Mouse (Mus musculus): ENCODE results near the gene Gm12184. TPM values are rescaled to one million over a fixed set of nuclear protein-coding genes. Genes with fewer than 3 reads are reported as not detected.
A peak's percentile ranks its signal among the peaks of the same experiment; 100 is the strongest.
"Not testable (repeated sequence)": the region's sequence is repeated elsewhere in the genome, so short reads cannot be mapped to it uniquely, and the experiment has no call there.

Gene Gm12184
- total RNA-seq, 1 experiment = 12.2 TPM

DNA sequence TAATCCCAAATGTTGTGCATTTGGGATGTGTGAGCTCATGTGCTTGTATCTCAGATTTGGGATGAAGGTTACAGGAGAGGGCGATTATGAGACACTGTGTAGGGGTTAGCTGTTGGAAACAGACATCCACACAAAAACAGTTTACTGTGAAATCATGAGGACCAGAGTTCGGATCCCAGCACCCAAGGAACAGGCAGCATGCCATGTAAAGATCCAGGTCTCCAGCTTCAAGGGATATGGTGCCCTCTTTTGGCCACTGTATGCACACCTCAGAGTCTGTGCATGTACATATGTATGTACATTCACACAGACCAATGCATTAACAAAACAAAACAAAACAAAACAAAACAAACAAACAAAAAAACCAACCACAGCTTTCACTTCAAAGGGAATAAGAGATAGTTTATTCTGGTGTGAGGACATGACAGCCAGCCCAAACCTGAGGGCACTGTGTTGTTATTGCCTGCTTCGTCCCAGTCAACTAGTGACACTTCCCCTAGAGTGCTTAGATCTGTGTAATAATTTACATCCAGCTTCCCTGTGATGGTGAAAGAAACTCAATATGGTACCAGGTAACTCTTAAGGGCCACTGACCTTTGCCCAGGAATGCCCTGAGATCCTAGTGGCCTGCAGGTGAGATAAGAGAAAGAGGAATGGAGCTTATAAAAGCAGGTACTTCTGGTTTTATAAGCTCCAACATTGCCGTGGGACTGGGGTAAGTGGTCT is 25.0 kb upstream of the Gm12184 start:
- TF ChIP-seq MAFK (IDR thresholded peaks at IDR 0.05; ENCODE audit: insufficient read depth, low read depth, low read length) (no peak), ZC3H11A (IDR thresholded peaks at IDR 0.05; ENCODE audit: borderline replicate concordance, low read depth, low read length) (peak; percentile 33; the same call in 1 of the 2 replicates)
- Histone ChIP-seq H3K36me3 (ENCODE audit: control insufficient read depth, insufficient read depth, low read length, poor library complexity, severe bottlenecking) (no peaks in the 10 kb centered on the region), H3K4me1 (ENCODE audit: control insufficient read depth in 2 of 2, insufficient read depth in 2 of 2, low read length in 2 of 2, poor library complexity in 1 of 2) (peaks cover 0 to 8% of the 10 kb centered on the region in 2 experiments; a peak in 1 of 4 replicates), H3K9ac (ENCODE audit: insufficient read depth, low read depth, low read length, poor library complexity, severe bottlenecking) (no peak overlapping the region), H3K9me3 (ENCODE audit: control insufficient read depth, insufficient read depth, low read depth, low read length) (no peaks in the 10 kb centered on the region), H3K27ac (ENCODE audit: insufficient read depth, low read depth, low read length, poor library complexity, severe bottlenecking) (no peak overlapping the region), H3K4me3 (ENCODE audit: insufficient read depth in 1 of 2, low read depth in 1 of 2, low read length in 2 of 2, poor library complexity in 1 of 2, severe bottlenecking in 1 of 2) (no peak overlapping the region)
- in situ Hi-C loops (cut with MboI; ENCODE audit: low sequenced_read_pairs in 2 of 2, unreplicated experiment in 2 of 2) = loop anchor here (5.0 to 25.0 kb wide), 2 partner anchors 64 to 411 kb away; no protein-coding TSS in a partner anchor
- no peak for DNase-seq (ENCODE audit: low read depth, low spot score)

GRCm38 (mm10) chr11:48850240-48850639 is 23.8 kb upstream of the Gm12184 start:
- DNase-seq (ENCODE audit: low read depth, low spot score) = no peak
- H3K27ac ChIP-seq (ENCODE audit: insufficient read depth, low read depth, low read length, poor library complexity, severe bottlenecking) = no peak overlapping the region
- in situ Hi-C loops (cut with MboI; ENCODE audit: low sequenced_read_pairs in 2 of 2, unreplicated experiment in 2 of 2) = loop anchor here (5.0 to 25.0 kb wide), 2 partner anchors 63 to 412 kb away; no protein-coding TSS in a partner anchor
- H3K4me3 ChIP-seq (ENCODE audit: insufficient read depth in 1 of 2, low read depth in 1 of 2, low read length in 2 of 2, poor library complexity in 1 of 2, severe bottlenecking in 1 of 2) = no peak overlapping the region
- no peak for TF ChIP-seq HCFC1 (IDR thresholded peaks at IDR 0.05; ENCODE audit: borderline replicate concordance, insufficient read depth, low read length)
- no peaks in the 10 kb centered on the region for H3K36me3 ChIP-seq (ENCODE audit: control insufficient read depth, insufficient read depth, low read length, poor library complexity, severe bottlenecking)
- H3K4me1 ChIP-seq (ENCODE audit: control insufficient read depth in 2 of 2, insufficient read depth in 2 of 2, low read length in 2 of 2, poor library complexity in 1 of 2) = peaks cover 0 to 10% of the 10 kb centered on the region in 2 experiments; a peak in 1 of 4 replicates
- H3K9me3 ChIP-seq (ENCODE audit: control insufficient read depth, insufficient read depth, low read depth, low read length) = no peaks in the 10 kb centered on the region
- H3K9ac ChIP-seq (ENCODE audit: insufficient read depth, low read depth, low read length, poor library complexity, severe bottlenecking) = no peak overlapping the region

DNA sequence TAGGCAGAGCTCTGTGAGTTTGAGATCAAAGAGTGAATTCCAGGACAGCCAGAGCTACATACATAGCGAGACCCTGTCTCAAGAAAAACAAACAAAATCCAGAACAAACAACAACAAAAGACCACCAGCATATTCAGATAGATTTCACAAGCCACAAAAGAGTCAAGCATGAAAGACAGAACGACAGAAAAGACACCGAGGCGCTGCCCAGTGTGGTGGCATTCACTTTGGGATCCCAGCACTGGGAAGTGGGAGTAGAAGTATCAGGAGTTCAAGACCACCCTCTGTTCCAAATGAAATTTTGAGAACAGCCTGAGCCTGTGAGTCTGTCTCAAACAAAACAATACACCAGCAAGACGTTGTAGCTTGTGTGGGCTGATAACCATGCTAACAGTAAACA is 20.4 kb upstream of the Gm12184 start:
- in situ Hi-C loops (cut with MboI; ENCODE audit: low sequenced_read_pairs in 2 of 2, unreplicated experiment in 2 of 2) = no loop called here
- no peak for DNase-seq (ENCODE audit: low read depth, low spot score)
- no peak overlapping the region for H3K4me3 ChIP-seq (ENCODE audit: insufficient read depth in 1 of 2, low read depth in 1 of 2, low read length in 2 of 2, poor library complexity in 1 of 2, severe bottlenecking in 1 of 2)
- H3K9ac ChIP-seq (ENCODE audit: insufficient read depth, low read depth, low read length, poor library complexity, severe bottlenecking) = no peak overlapping the region
- no peak overlapping the region for H3K27ac ChIP-seq (ENCODE audit: insufficient read depth, low read depth, low read length, poor library complexity, severe bottlenecking)
- H3K4me1 ChIP-seq (ENCODE audit: control insufficient read depth in 2 of 2, insufficient read depth in 2 of 2, low read length in 2 of 2, poor library complexity in 1 of 2) = peaks cover 0 to 8% of the 10 kb centered on the region in 2 experiments; a peak in 1 of 4 replicates
- H3K36me3 ChIP-seq (ENCODE audit: control insufficient read depth, insufficient read depth, low read length, poor library complexity, severe bottlenecking) = no peaks in the 10 kb centered on the region
- TF ChIP-seq HCFC1 (IDR thresholded peaks at IDR 0.05; ENCODE audit: borderline replicate concordance, insufficient read depth, low read length) (no peak), CHD2 (IDR thresholded peaks at IDR 0.05; ENCODE audit: low read depth, low read length) (no peak), ZNF384 (IDR thresholded peaks at IDR 0.05; ENCODE audit: low read depth, low read length) (no peak), ZC3H11A (IDR thresholded peaks at IDR 0.05; ENCODE audit: borderline replicate concordance, low read depth, low read length) (no peak), MAFK (IDR thresholded peaks at IDR 0.05; ENCODE audit: insufficient read depth, low read depth, low read length) (no peak)
- no peaks in the 10 kb centered on the region for H3K9me3 ChIP-seq (ENCODE audit: control insufficient read depth, insufficient read depth, low read depth, low read length)

GRCm38 (mm10) chr11:48846362-48846761 is 19.9 kb upstream of the Gm12184 start:
- DNase-seq (ENCODE audit: low read depth, low spot score); H3K9ac ChIP-seq (ENCODE audit: insufficient read depth, low read depth, low read length, poor library complexity, severe bottlenecking); H3K36me3 ChIP-seq (ENCODE audit: control insufficient read depth, insufficient read depth, low read length, poor library complexity, severe bottlenecking); H3K9me3 ChIP-seq (ENCODE audit: control insufficient read depth, insufficient read depth, low read depth, low read length); H3K27ac ChIP-seq (ENCODE audit: insufficient read depth, low read depth, low read length, poor library complexity, severe bottlenecking); in situ Hi-C loops (cut with MboI; ENCODE audit: low sequenced_read_pairs in 2 of 2, unreplicated experiment in 2 of 2); H3K4me3 ChIP-seq (ENCODE audit: insufficient read depth in 1 of 2, low read depth in 1 of 2, low read length in 2 of 2, poor library complexity in 1 of 2, severe bottlenecking in 1 of 2); H3K4me1 ChIP-seq (ENCODE audit: control insufficient read depth in 2 of 2, insufficient read depth in 2 of 2, low read length in 2 of 2, poor library complexity in 1 of 2): not testable (repeated sequence)

DNA sequence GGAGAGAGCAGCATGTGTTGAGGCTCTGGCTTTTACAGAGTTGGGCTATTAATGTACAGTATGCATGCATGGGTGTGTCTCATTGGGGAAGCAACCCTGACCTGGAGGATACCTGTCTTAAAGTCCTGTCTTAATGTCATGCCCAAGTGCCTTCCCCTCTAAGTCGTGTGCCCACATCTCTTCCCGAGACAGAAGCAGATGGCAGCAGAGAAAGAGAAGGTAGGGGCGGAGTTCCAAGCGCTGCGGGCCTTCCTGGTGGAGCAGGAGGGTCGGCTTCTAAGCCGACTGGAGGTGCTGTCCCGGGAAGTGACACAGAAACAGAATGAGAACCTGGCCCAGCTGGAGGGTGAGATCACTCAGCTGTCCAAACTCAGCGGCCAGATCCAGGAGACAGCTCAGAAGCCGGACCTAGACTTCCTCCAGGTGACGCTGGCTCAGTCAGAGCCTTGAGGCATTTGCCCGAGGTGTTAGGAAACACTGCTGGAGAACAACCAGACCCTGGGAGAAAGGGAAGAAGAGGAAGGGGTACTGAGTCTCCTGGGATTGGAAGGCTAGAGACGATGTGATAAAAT is 18.9 kb upstream of the Gm12184 start:
- in situ Hi-C loops (cut with MboI; ENCODE audit: low sequenced_read_pairs in 2 of 2, unreplicated experiment in 2 of 2) = no loop called here
- TF ChIP-seq HCFC1 (IDR thresholded peaks at IDR 0.05; ENCODE audit: borderline replicate concordance, insufficient read depth, low read length) = no peak
- TF ChIP-seq ZNF384 (IDR thresholded peaks at IDR 0.05; ENCODE audit: low read depth, low read length) = no peak
- no peak for TF ChIP-seq ZC3H11A (IDR thresholded peaks at IDR 0.05; ENCODE audit: borderline replicate concordance, low read depth, low read length)
- no peak for TF ChIP-seq MAFK (IDR thresholded peaks at IDR 0.05; ENCODE audit: insufficient read depth, low read depth, low read length)
- H3K9ac ChIP-seq (ENCODE audit: insufficient read depth, low read depth, low read length, poor library complexity, severe bottlenecking) = no peak overlapping the region
- DNase-seq (ENCODE audit: low read depth, low spot score) = no peak
- no peak overlapping the region for H3K27ac ChIP-seq (ENCODE audit: insufficient read depth, low read depth, low read length, poor library complexity, severe bottlenecking)
- H3K4me3 ChIP-seq (ENCODE audit: insufficient read depth in 1 of 2, low read depth in 1 of 2, low read length in 2 of 2, poor library complexity in 1 of 2, severe bottlenecking in 1 of 2) = no peak overlapping the region
- H3K9me3 ChIP-seq (ENCODE audit: control insufficient read depth, insufficient read depth, low read depth, low read length) = no peaks in the 10 kb centered on the region
- peaks cover 0 to 8% of the 10 kb centered on the region in 2 experiments; a peak in 1 of 4 replicates for H3K4me1 ChIP-seq (ENCODE audit: control insufficient read depth in 2 of 2, insufficient read depth in 2 of 2, low read length in 2 of 2, poor library complexity in 1 of 2)
- H3K36me3 ChIP-seq (ENCODE audit: control insufficient read depth, insufficient read depth, low read length, poor library complexity, severe bottlenecking) = no peaks in the 10 kb centered on the region

Measured in ES-E14 (cell line).